Comparison of ENCODE assay signal across 9 mouse cellular contexts in genomic region chr16:22430211-22430951, GRCm38 (mm10). TPM values are rescaled to one million over a fixed set of nuclear protein-coding genes. Genes with fewer than 3 reads are reported as not detected.
DNase-seq lines count a peak whose midpoint lies in the region; ATAC-seq lines count a peak whose summit lies in the region.
"Had no signal": no experiment of that assay in that cellular context is flagged by ENCODE, and none has a peak within 500 bp of the region (broad histone marks: within the 10 kb centered on the region; RNA-seq: fewer than 3 reads in every experiment).

No protein-coding gene starts in this region.

- 0 out of 2 replicates have a peak overlapping the region, but pooled peaks have one; percentile 14 for H3K27ac ChIP-seq in midbrain, embryonic 13.5 days
- H3K27ac ChIP-seq in midbrain, embryonic 16.5 days (ENCODE audit: low read length) = no peak overlapping the region
- peak overlapping the region; percentile 59 for H3K27ac ChIP-seq in hindbrain, embryonic 15.5 days (replicated peaks)
- H3K27ac ChIP-seq in neural tube, embryonic 13.5 days (replicated peaks) = peak overlapping the region; percentile 77
- no peak overlapping the region for H3K27ac ChIP-seq in intestine, embryonic 15.5 days

- peaks cover 46% of the 10 kb centered on the region for H3K4me1 ChIP-seq in midbrain, embryonic 13.5 days (replicated peaks)
- H3K4me1 ChIP-seq in midbrain, embryonic 16.5 days (ENCODE audit: control insufficient read depth, insufficient read depth, low read length) = peaks cover 24% of the 10 kb centered on the region
- peaks cover 49% of the 10 kb centered on the region for H3K4me1 ChIP-seq in hindbrain, embryonic 15.5 days (replicated peaks)
- peaks cover 59% of the 10 kb centered on the region for H3K4me1 ChIP-seq in neural tube, embryonic 13.5 days (replicated peaks)
- peaks cover 12% of the 10 kb centered on the region for H3K4me1 ChIP-seq in intestine, embryonic 15.5 days (replicated peaks)

- 61% methylated on average over 16 of the region's 16 CpGs for WGBS in midbrain, embryonic 13.5 days
- 52% methylated on average over 16 of the region's 16 CpGs for WGBS in midbrain, embryonic 16.5 days
- 44% methylated on average over 16 of the region's 16 CpGs for WGBS in hindbrain, embryonic 15.5 days
- WGBS in neural tube, embryonic 13.5 days = 43% methylated on average over 16 of the region's 16 CpGs
- 76% methylated on average over 16 of the region's 16 CpGs for WGBS in intestine, embryonic 15.5 days

- ATAC-seq in midbrain, embryonic 13.5 days = no peak
- ATAC-seq in midbrain, embryonic 16.5 days = no peak
- no peak for ATAC-seq in hindbrain, embryonic 15.5 days (ENCODE audit: low FRiP score, low read depth)
- ATAC-seq in neural tube, embryonic 13.5 days (ENCODE audit: low read depth) = 0 out of 2 replicates have a peak, but pooled peaks have one; percentile 29
- no peak for ATAC-seq in intestine, embryonic 15.5 days

- H3K9me3 ChIP-seq in midbrain, embryonic 13.5 days = no peaks in the 10 kb centered on the region
- no peaks in the 10 kb centered on the region for H3K9me3 ChIP-seq in midbrain, embryonic 16.5 days (replicated peaks; ENCODE audit: control insufficient read depth, low read length, poor library complexity, severe bottlenecking)
- H3K9me3 ChIP-seq in hindbrain, embryonic 15.5 days = no peaks in the 10 kb centered on the region
- H3K9me3 ChIP-seq in neural tube, embryonic 13.5 days = no peaks in the 10 kb centered on the region
- H3K9me3 ChIP-seq in intestine, embryonic 15.5 days = no peaks in the 10 kb centered on the region

- H3K36me3 ChIP-seq in midbrain, embryonic 13.5 days = no peaks in the 10 kb centered on the region
- no peaks in the 10 kb centered on the region for H3K36me3 ChIP-seq in midbrain, embryonic 16.5 days (ENCODE audit: control insufficient read depth, insufficient read depth, low read length)
- no peaks in the 10 kb centered on the region for H3K36me3 ChIP-seq in hindbrain, embryonic 15.5 days
- H3K36me3 ChIP-seq in neural tube, embryonic 13.5 days = no peaks in the 10 kb centered on the region
- no peaks in the 10 kb centered on the region for H3K36me3 ChIP-seq in intestine, embryonic 15.5 days

- H3K4me3 ChIP-seq in midbrain, embryonic 13.5 days (replicated peaks) = no peak overlapping the region
- H3K4me3 ChIP-seq in midbrain, embryonic 16.5 days (ENCODE audit: low read depth, low read length) = no peak overlapping the region
- H3K4me3 ChIP-seq in hindbrain, embryonic 15.5 days = no peak overlapping the region
- no peak overlapping the region for H3K4me3 ChIP-seq in neural tube, embryonic 13.5 days
- H3K4me3 ChIP-seq in intestine, embryonic 15.5 days (replicated peaks) = no peak overlapping the region
- H3K4me3 ChIP-seq: myocyte had no signal

- DNase-seq in cerebellum, postnatal 36 days = peak; percentile 85 to 90
- no peak for DNase-seq in natural killer cell, adult 2 months (ENCODE audit: low spot score in 2 of 2)
- no peak for DNase-seq in urinary bladder, postnatal 10 days (ENCODE audit: low spot score)

- H3K27me3 ChIP-seq in midbrain, embryonic 13.5 days = peaks cover 68% of the 10 kb centered on the region
- peaks cover 20% of the 10 kb centered on the region for H3K27me3 ChIP-seq in midbrain, embryonic 16.5 days (ENCODE audit: control insufficient read depth, insufficient read depth, low read depth, low read length)
- H3K27me3 ChIP-seq in hindbrain, embryonic 15.5 days = peaks cover 32% of the 10 kb centered on the region
- peaks cover 24% of the 10 kb centered on the region for H3K27me3 ChIP-seq in neural tube, embryonic 13.5 days
- H3K27me3 ChIP-seq in intestine, embryonic 15.5 days (replicated peaks) = no peaks in the 10 kb centered on the region

- no peak overlapping the region for H3K9ac ChIP-seq in midbrain, embryonic 13.5 days (replicated peaks)
- H3K9ac ChIP-seq in midbrain, embryonic 16.5 days (ENCODE audit: low read depth, low read length) = no peak overlapping the region
- H3K9ac ChIP-seq in hindbrain, embryonic 15.5 days = no peak overlapping the region
- H3K9ac ChIP-seq in neural tube, embryonic 13.5 days = 0 out of 2 replicates have a peak overlapping the region, but pooled peaks have one; percentile 31
- no peak overlapping the region for H3K9ac ChIP-seq in intestine, embryonic 15.5 days

- no peak overlapping the region for H3K4me2 ChIP-seq in midbrain, embryonic 13.5 days (replicated peaks)
- no peak overlapping the region for H3K4me2 ChIP-seq in midbrain, embryonic 16.5 days (ENCODE audit: low read length)
- peak overlapping the region; percentile 16; the same call in 1 of the 2 replicates for H3K4me2 ChIP-seq in hindbrain, embryonic 15.5 days
- H3K4me2 ChIP-seq in neural tube, embryonic 13.5 days = peak overlapping the region; percentile 43; the same call in 1 of the 2 replicates
- no peak overlapping the region for H3K4me2 ChIP-seq in intestine, embryonic 15.5 days (replicated peaks)

RNA-seq across cellular contexts. Expression of gene Etv5, which starts 9.1 kb away (rescaled TPM):
- 9.5 and 9.9 TPM in 2 replicates for polyA plus RNA-seq in midbrain, embryonic 13.5 days (2015; fragmentation: Nextera tagmentation; extraction: Ambion mirVana)
- polyA plus RNA-seq in midbrain, embryonic 16.5 days (2015; fragmentation: Nextera tagmentation; extraction: Ambion mirVana) = 13.6 and 17.8 TPM in 2 replicates
- polyA plus RNA-seq in hindbrain, embryonic 15.5 days (2015; fragmentation: Nextera tagmentation; extraction: Ambion mirVana) = 21.7 and 32.1 TPM in 2 replicates
- 26.3 and 28.1 TPM in 2 replicates for polyA plus RNA-seq in neural tube, embryonic 13.5 days (2015; fragmentation: Nextera tagmentation; extraction: Ambion mirVana)
- 11.2 and 11.4 TPM in 2 replicates for polyA plus RNA-seq in intestine, embryonic 15.5 days (2015; fragmentation: Nextera tagmentation; extraction: Ambion mirVana)

Comparison
In these comparisons a context has a peak if more than half of its experiments do, and no peak if none do; other contexts are left out.
1. H3K27ac ChIP-seq: peak in midbrain, embryonic 13.5 days (single experiment), hindbrain, embryonic 15.5 days (single experiment) and neural tube, embryonic 13.5 days (single experiment); none in midbrain, embryonic 16.5 days (single experiment) and intestine, embryonic 15.5 days (single experiment).
2. H3K4me2 ChIP-seq: peak in hindbrain, embryonic 15.5 days (single experiment) and neural tube, embryonic 13.5 days (single experiment); none in midbrain, embryonic 13.5 days (single experiment), midbrain, embryonic 16.5 days (single experiment) and intestine, embryonic 15.5 days (single experiment).
3. DNase-seq: peak in cerebellum, postnatal 36 days (2 of 2); none in natural killer cell, adult 2 months (0 of 2) and urinary bladder, postnatal 10 days (single experiment).